Mouse (Mus musculus) sigmoid colon, adult 10 weeks (tissue): ENCODE data around the gene Olfr987. TPM values are rescaled to one million over a fixed set of nuclear protein-coding genes. Genes with fewer than 3 reads are reported as not detected.

Source experiments
- polyA plus RNA-seq: library from polyadenylated mRNA; stranded (reverse); fragments of 350-450 nt; fragmentation: Illumina TruSeq; extraction: RNeasy Lipid Tissue Mini Kit (QIAGEN cat#74804); gene quantifications from one replicate; pipeline ENCODE4 v1.2.3, GENCODE M21; 2014; ENCODE audit warnings: low read depth, low replicate concordance

Olfr987 gene
- polyA plus RNA-seq: not detected

DNA sequence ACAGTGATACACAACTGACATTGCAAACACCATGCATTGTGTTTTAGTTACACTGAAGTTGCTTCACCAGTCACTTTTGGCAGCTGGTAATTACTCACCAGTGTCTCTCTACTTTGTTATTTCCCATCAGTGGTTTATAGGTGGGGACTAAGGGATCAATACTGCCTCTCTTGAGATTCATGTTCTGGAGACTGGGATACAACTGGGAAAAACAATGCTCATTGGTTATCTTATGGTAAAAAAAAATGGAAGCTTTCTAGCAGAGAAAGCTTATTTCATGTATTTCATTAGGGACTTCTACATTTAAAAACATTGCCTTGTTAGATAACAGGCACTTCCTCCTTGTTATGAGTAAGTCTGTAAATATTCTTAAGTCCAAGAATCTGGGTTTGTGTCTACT is at the start of gene Olfr987:
Gene Olfr987 (minus strand): TSS at position 101 of the 400 bp plus-strand sequence.

DNA sequence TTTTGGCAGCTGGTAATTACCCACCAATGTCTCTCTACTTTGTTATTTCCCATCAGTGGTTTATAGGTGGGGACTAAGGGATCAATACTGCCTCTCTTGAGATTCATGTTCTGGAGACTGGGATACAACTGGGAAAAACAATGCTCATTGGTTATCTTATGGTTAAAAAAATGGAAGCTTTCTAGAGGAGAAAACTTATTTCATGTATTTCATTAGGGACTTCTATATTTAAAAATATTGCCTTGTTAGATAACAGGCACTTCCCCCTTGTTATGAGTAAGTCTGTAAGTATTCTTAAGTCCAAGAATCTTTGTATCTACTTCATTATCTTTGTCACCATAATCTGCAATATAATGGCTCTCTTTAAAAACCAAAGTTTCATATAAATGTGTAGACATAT is 24.0 kb upstream of the Olfr987 start, which contains the start of gene Olfr988:
Gene Olfr988 (minus strand): TSS at position 101 of the 400 bp plus-strand sequence.

Other genes with a start within 250 kb of the Olfr987 start
- 4.4 TPM for gene Aplnr, start 203.1 kb downstream of the Olfr987 start, polyA plus RNA-seq
- 3.7 TPM for gene Lrrc55, start 142.1 kb downstream of the Olfr987 start, polyA plus RNA-seq
- not detected for gene Olfr988, start 23.9 kb upstream of the Olfr987 start, polyA plus RNA-seq
- not detected for gene Olfr992, start 70.2 kb upstream of the Olfr987 start, polyA plus RNA-seq
- gene Olfr993, start 75.6 kb upstream of the Olfr987 start, polyA plus RNA-seq: not detected
- not detected for gene Olfr994, start 97.1 kb upstream of the Olfr987 start, polyA plus RNA-seq
- not detected for gene Olfr995, start 104.3 kb upstream of the Olfr987 start, polyA plus RNA-seq
- gene 4833423E24Rik, start 179.7 kb upstream of the Olfr987 start, polyA plus RNA-seq: not detected
- not detected for gene Olfr996, start 239.9 kb upstream of the Olfr987 start, polyA plus RNA-seq
- gene Olfr998, start 249.6 kb upstream of the Olfr987 start, polyA plus RNA-seq: not detected